Mouse (Mus musculus) C2C12 (cell line): ENCODE results near the gene 1700025G04Rik. TPM values are rescaled to one million over a fixed set of nuclear protein-coding genes. Genes with fewer than 3 reads are reported as not detected.

Experiments used
- H3K27me3 ChIP-seq: one replicate; pipeline ENCODE4 v1.6.1; 2011; ENCODE audit not compliant: control insufficient read depth, insufficient read depth, insufficient read length
- H3K36me3 ChIP-seq: one replicate; pipeline ENCODE4 v1.6.1; 2011; ENCODE audit not compliant: control insufficient read depth, insufficient read depth
- H3K4me3 ChIP-seq: one replicate; pipeline ENCODE4 v1.5.1; 2011; ENCODE audit warnings: mild to moderate bottlenecking, control low read depth; ENCODE audit not compliant: poor library complexity, insufficient read depth, severe bottlenecking
- H3K79me2 ChIP-seq: one replicate; pipeline ENCODE4 v1.6.1; 2011; ENCODE audit not compliant: control insufficient read depth, insufficient read depth
- H3K79me3 ChIP-seq: one replicate; pipeline ENCODE4 v1.6.1; 2011; ENCODE audit warnings: low read depth, control low read depth
- H3ac ChIP-seq: one replicate; pipeline ENCODE3; 2011; ENCODE audit warnings: low read depth; ENCODE audit not compliant: control insufficient read depth, insufficient read length
- CEBPB ChIP-seq: IDR thresholded peaks from one replicate; pipeline ENCODE4 v1.6.1; 2011; ENCODE audit warnings: low read depth, mild to moderate bottlenecking, control low read depth, moderate library complexity
- CTCF ChIP-seq: IDR thresholded peaks from one replicate; pipeline ENCODE4 v1.5.1; 2011; ENCODE audit not compliant: control insufficient read depth, insufficient read depth, insufficient read length
- FOSL1 ChIP-seq: IDR thresholded peaks from one replicate; pipeline ENCODE4 v1.8.0; 2011; ENCODE audit warnings: mild to moderate bottlenecking, low read length; ENCODE audit not compliant: poor library complexity, insufficient read depth, severe bottlenecking
- MAX ChIP-seq: IDR thresholded peaks from one replicate; pipeline ENCODE4 v1.6.1; 2011; ENCODE audit warnings: mild to moderate bottlenecking, control low read depth
- MYOD1 ChIP-seq: IDR thresholded peaks from one replicate; pipeline ENCODE4 v1.6.1; 2011; ENCODE audit warnings: low read depth; ENCODE audit not compliant: control insufficient read depth, insufficient read length
- MYOG ChIP-seq: IDR thresholded peaks from one replicate; pipeline ENCODE4 v1.6.1; 2011; ENCODE audit not compliant: control insufficient read depth, insufficient read length; ENCODE audit errors: extremely low read depth
- USF1 ChIP-seq: IDR thresholded peaks from one replicate; pipeline ENCODE4 v1.6.1; 2011; ENCODE audit warnings: low read depth, mild to moderate bottlenecking, control low read depth, moderate library complexity
- polyA plus RNA-seq: library from polyadenylated mRNA; unstranded; fragments of >200 nt; fragmentation: generic; extraction: Trizol; gene quantifications from one replicate; pipeline ENCODE4 v1.2.1, GENCODE M21; 2012; ENCODE audit warnings: missing spikeins

Gene 1700025G04Rik
- polyA plus RNA-seq, 1 experiment: 2.1 TPM

GRCm38 (mm10) chr1:151926826-151927225 lies 163.1 kb downstream of the 1700025G04Rik start:
- H3ac ChIP-seq: no peak overlapping the region

DNA sequence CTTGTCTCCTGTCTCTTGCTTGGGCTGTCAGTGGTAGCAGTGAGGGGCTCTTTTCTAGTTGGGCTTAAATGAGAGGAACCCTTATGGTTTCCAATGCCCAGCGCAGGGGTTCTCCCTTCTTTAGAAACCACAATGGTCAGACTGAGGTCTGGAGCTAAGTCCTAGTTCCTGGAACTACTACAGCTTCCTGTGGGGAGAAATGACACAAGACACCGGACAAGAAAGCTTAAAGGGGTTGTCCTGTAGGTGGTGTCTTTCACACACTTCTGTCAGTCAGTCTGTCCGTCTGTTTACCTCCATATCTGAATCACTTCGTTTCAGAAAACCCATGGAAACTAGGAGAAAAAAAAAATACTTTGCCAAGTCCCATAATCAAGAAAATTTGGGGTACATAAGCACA lies 163.8 kb downstream of the 1700025G04Rik start:
- no peaks in the 10 kb centered on the region for H3K27me3 ChIP-seq
- no peaks in the 10 kb centered on the region for H3K79me3 ChIP-seq
- H3K4me3 ChIP-seq: no peak overlapping the region
- no peak for TF ChIP-seq USF1
- TF ChIP-seq FOSL1: no peak
- TF ChIP-seq CTCF: no peak
- TF ChIP-seq MAX: no peak
- no peak for TF ChIP-seq CEBPB
- TF ChIP-seq MYOD1: no peak
- no peak for TF ChIP-seq MYOG
- H3K79me2 ChIP-seq: no peaks in the 10 kb centered on the region
- no peaks in the 10 kb centered on the region for H3K36me3 ChIP-seq
- no peak overlapping the region for H3ac ChIP-seq

More at GRCm38 (mm10) chr1:151926826-151927225, 163.1 kb downstream of the 1700025G04Rik start:
- no peak overlapping the region for H3K4me3 ChIP-seq
- no peaks in the 10 kb centered on the region for H3K36me3 ChIP-seq
- H3K79me2 ChIP-seq: no peaks in the 10 kb centered on the region
- TF ChIP-seq FOSL1 (no peak), MAX (no peak), CTCF (no peak), MYOD1 (no peak), MYOG (no peak), USF1 (no peak)
- H3K79me3 ChIP-seq: no peaks in the 10 kb centered on the region
- no peaks in the 10 kb centered on the region for H3K27me3 ChIP-seq

- Histone ChIP-seq H3K27me3 (no peaks in the 10 kb centered on the region), H3K79me3 (no peaks in the 10 kb centered on the region), H3K4me3 (no peak overlapping the region), H3ac (no peak overlapping the region), H3K79me2 (no peaks in the 10 kb centered on the region), H3K36me3 (no peaks in the 10 kb centered on the region)
- TF ChIP-seq USF1 (no peak), MYOD1 (no peak), CEBPB (no peak), CTCF (no peak), MAX (no peak), MYOG (no peak), FOSL1 (no peak)
Observed at GRCm38 (mm10) chr1:151925738-151926137, 164.2 kb downstream of the 1700025G04Rik start.

DNA sequence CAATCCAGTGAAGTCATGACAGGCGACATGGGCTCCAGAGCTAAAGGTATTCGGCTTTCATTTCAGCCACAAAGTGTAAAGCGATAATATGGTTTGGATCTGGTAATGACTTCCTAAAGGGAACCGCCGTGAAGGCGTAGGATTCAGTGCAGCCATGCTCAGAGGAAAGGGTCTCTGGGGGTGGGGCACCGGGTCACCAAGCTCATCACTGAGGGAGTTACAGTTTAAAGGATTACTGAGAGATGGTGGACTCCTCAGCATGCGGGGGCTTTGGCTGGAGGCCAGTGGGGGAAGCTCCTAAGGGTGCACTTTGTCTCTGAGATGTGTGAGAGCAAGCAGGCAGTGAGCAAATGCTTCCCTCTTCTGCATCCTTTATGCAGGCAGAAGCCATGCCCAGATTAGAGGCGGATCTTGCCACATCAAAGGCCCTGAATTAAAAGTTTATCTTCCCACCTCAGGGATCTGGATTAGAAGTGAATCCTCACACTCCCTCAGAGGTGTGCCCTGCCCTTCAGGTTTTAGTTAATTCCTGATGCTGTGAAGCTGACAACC lies 171.0 kb downstream of the 1700025G04Rik start:
- Histone ChIP-seq H3ac (no peak overlapping the region), H3K79me3 (no peaks in the 10 kb centered on the region), H3K79me2 (no peaks in the 10 kb centered on the region), H3K27me3 (no peaks in the 10 kb centered on the region), H3K4me3 (no peak overlapping the region), H3K36me3 (no peaks in the 10 kb centered on the region)
- TF ChIP-seq MYOD1 (no peak), MYOG (no peak), MAX (no peak), USF1 (no peak), CEBPB (no peak), CTCF (no peak), FOSL1 (no peak)

- TF ChIP-seq USF1: no peak
- TF ChIP-seq FOSL1: no peak
- Histone ChIP-seq H3K79me2 (no peaks in the 10 kb centered on the region), H3K79me3 (no peaks in the 10 kb centered on the region), H3K36me3 (no peaks in the 10 kb centered on the region), H3K27me3 (no peaks in the 10 kb centered on the region), H3K4me3 (no peak overlapping the region), H3ac (no peak overlapping the region)
Observed at GRCm38 (mm10) chr1:151917736-151918135, 172.2 kb downstream of the 1700025G04Rik start.

- H3K79me3 ChIP-seq: no peaks in the 10 kb centered on the region
- no peaks in the 10 kb centered on the region for H3K36me3 ChIP-seq
- H3K79me2 ChIP-seq: no peaks in the 10 kb centered on the region
- H3K27me3 ChIP-seq: no peaks in the 10 kb centered on the region
- no peak overlapping the region for H3ac ChIP-seq
- H3K4me3 ChIP-seq: no peak overlapping the region
- TF ChIP-seq CEBPB (no peak), USF1 (no peak), MYOG (no peak), MYOD1 (no peak), FOSL1 (no peak), MAX (no peak), CTCF (no peak)
Observed at GRCm38 (mm10) chr1:151914494-151914893, 175.4 kb downstream of the 1700025G04Rik start.
